8 mouse cellular contexts compared by ENCODE assay signal in genomic region chr10:17522026-17522541, GRCm38 (mm10).
DNase-seq lines count a peak whose midpoint lies in the region; TF ChIP-seq lines count a peak whose summit lies in the region.
"Had no signal": no experiment of that assay in that cellular context is flagged by ENCODE, and none has a peak within 500 bp of the region (broad histone marks: within the 10 kb centered on the region; RNA-seq: fewer than 3 reads in every experiment).

No protein-coding gene starts in this region.

- TF ChIP-seq EP300 in CH12.LX (IDR thresholded peaks at IDR 0.05; ENCODE audit: low read length): peak; percentile 65

- peak overlapping the region; percentile 94 for H3K27ac ChIP-seq in CH12.LX (ENCODE audit: insufficient read depth, low read depth)

- H3K27me3 ChIP-seq in CH12.LX (replicated peaks): no peaks in the 10 kb centered on the region

- no peak; the same call in 1 of the 2 replicates for TF ChIP-seq RAD21 in CH12.LX (IDR thresholded peaks at IDR 0.05; ENCODE audit: low read depth, low read length)

- H3K4me1 ChIP-seq in CH12.LX (ENCODE audit: control insufficient read depth in 1 of 2, insufficient read depth in 2 of 2): peaks cover 4 to 22% of the 10 kb centered on the region in 2 experiments; a peak in 2 of 4 replicates

- H3K9ac ChIP-seq in CH12.LX (ENCODE audit: insufficient read depth, low read depth): peak overlapping the region; percentile 63

- no peak for TF ChIP-seq CTCF in CH12.LX (conservative IDR thresholded peaks at IDR 0.05 in 1 of 2, IDR thresholded peaks at IDR 0.05 in 1 of 2; ENCODE audit: low read depth in 2 of 2, low read length in 2 of 2)

- no peaks in the 10 kb centered on the region for H3K36me3 ChIP-seq in CH12.LX (replicated peaks in 1 of 2; ENCODE audit: control insufficient read depth in 1 of 2, insufficient read depth in 1 of 2, low read length in 1 of 2)

- DNase-seq in CH12.LX (ENCODE audit: extremely low read depth): peak; percentile 76
- peak; percentile 31 for DNase-seq in Muller cell, postnatal 12 days (ENCODE audit: inconsistent ontology term)
- peak; percentile 41 for DNase-seq in embryo, embryonic 10 days (ENCODE audit: low spot score)
- peak; percentile 54 to 62 for DNase-seq in heart, postnatal 10 days
- peak; percentile 44 for DNase-seq in layer of hippocampus, adult 9-11 months
- peak; percentile 5 to 10 for DNase-seq in natural killer cell, adult 2 months (ENCODE audit: low spot score in 2 of 2)
- DNase-seq in left cerebral cortex, adult 11 months (ENCODE audit: low spot score): no peak

- H3K4me2 ChIP-seq in CH12.LX (ENCODE audit: insufficient read depth, low read depth, poor library complexity, severe bottlenecking): peak overlapping the region; percentile 86

- dilution Hi-C loops in CH12.LX (cut with MboI; ENCODE audit: extremely low pct_ligation_motif_present, extremely low pct_unique_long_range_greater_than_20kb, low sequenced_read_pairs): no loop called here

- H3K9me3 ChIP-seq in CH12.LX (replicated peaks; ENCODE audit: low read length): no peaks in the 10 kb centered on the region

- peak overlapping the region in 2 of 3 experiments; percentile 17 to 20 for H3K4me3 ChIP-seq in CH12.LX (replicated peaks in 1 of 3; ENCODE audit: low read depth in 2 of 3, low read length in 2 of 3, poor library complexity in 1 of 3)
- H3K4me3 ChIP-seq: erythroblast, embryonic 14.5 days had no signal

- intact Hi-C loops in heart, postnatal 10 days (cut with DNase I): no loop called here

- in situ Hi-C loops in CH12.LX (cut with MboI; ENCODE audit: low pct_ligation_motif_present, low pct_unique_long_range_greater_than_20kb, low sequenced_read_pairs): no loop called here

- 0 out of 2 replicates have a peak, but pooled peaks cover 2% of the 10 kb centered on the region for H3K79me2 ChIP-seq in CH12.LX (replicated peaks; ENCODE audit: control insufficient read depth, extremely low read depth, insufficient read depth, poor library complexity, severe bottlenecking)

- peak; percentile 33; the same call in 1 of the 2 replicates for TF ChIP-seq POLR2A in CH12.LX (IDR thresholded peaks at IDR 0.05; ENCODE audit: low read depth, low read length)

TF ChIP-seq in CH12.LX, 34 proteins besides CTCF, POLR2A, EP300 and RAD21:
- TF ChIP-seq MAX (IDR thresholded peaks at IDR 0.05; ENCODE audit: low read length): peak; percentile 55
- TF ChIP-seq JUND (conservative IDR thresholded peaks at IDR 0.05; ENCODE audit: low read depth, low read length): 0 out of 2 replicates have a peak, but pooled peaks have one; percentile 10
- no peak for TF ChIP-seq ZMIZ1 (IDR thresholded peaks at IDR 0.05; ENCODE audit: low read depth, low read length)
- TF ChIP-seq ZNF384 (IDR thresholded peaks at IDR 0.05; ENCODE audit: low read depth, low read length): peak; percentile 98
- peak; percentile 5; the same call in 1 of the 2 replicates for TF ChIP-seq MYC (IDR thresholded peaks at IDR 0.05; ENCODE audit: low read depth, low read length)
- 0 out of 2 replicates have a peak, but pooled peaks have one; percentile 11 for TF ChIP-seq ELF1 (IDR thresholded peaks at IDR 0.05; ENCODE audit: low read depth, low read length)
- TF ChIP-seq MAZ (IDR thresholded peaks at IDR 0.05; ENCODE audit: low read depth, low read length): no peak
- no peak for TF ChIP-seq TCF12 (IDR thresholded peaks at IDR 0.05; ENCODE audit: low read depth, low read length)
- no peak; the same call in 1 of the 2 replicates for TF ChIP-seq SIN3A (IDR thresholded peaks at IDR 0.05; ENCODE audit: low read length)
- no peak for TF ChIP-seq GABPA (IDR thresholded peaks at IDR 0.05; ENCODE audit: insufficient replicate concordance, low read depth, low read length)
